Mouse (Mus musculus) embryo, embryonic 11 days (tissue): ENCODE data around the gene Prcc.
A peak's percentile ranks its signal among the peaks of the same experiment; 100 is the strongest.

ENCODE experiments used
- DNase-seq: peaks from one replicate; pipeline ENCODE4 v3.0.0-alpha.2; 2015

The Prcc gene

DNA sequence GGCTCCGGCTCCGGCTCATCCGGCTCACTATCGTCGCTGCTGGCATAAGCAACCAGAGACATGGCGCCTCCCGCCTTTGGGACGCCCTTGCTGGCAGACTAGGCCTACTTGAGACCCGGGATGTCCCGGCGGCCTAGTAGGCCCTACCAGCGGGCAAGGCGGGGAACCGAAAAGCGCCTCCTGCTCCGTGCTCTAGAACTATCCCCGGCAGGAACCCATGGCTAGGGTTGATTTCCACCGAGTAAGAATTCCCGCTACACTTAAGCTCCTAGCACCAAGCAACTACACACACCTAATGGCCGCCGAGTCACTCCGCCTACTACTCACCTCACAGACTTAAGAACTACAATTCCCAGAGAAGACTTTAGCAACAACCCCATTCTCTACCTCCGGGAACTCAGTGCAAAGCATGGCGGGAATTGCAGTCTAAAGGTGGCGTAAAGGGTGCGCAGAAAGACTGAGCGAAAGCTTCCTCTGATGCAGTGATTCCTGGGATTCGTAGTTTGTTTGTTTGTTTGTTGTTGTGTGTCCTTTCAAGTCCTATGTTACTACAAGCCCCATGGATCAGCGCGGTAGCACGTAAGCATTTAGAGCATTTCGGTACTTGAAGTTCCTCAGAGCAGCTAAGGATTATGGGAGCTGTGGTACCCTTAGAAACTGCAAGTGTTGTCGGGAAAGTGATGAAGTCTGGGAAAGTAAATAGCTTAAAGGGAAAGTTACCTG is at the start of gene Prcc:
TSS of gene Prcc (minus strand) at position 328 of the 723 bp plus-strand sequence.
- DNase-seq: peak; percentile 96

DNA sequence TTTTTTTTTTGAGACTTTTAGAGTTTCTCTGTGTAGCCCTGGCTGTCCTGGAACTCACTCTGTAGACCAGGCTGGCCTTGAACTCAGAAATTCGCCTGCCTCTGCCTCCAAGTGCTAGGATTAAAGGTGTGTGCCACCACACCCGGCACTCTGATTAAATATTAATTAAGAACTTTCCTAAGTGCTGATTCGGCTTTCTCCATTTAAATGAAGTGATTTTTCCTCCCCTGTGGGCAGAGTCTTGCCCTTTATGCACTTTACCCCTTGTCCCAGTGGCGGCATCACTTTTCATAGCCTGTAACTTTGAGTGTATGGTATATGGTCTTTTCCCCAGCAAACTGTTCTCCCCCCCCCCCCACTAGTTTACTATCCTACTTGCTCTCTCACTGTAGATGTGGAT is 49.8 kb upstream of the Prcc start:
- no peak for DNase-seq

DNA sequence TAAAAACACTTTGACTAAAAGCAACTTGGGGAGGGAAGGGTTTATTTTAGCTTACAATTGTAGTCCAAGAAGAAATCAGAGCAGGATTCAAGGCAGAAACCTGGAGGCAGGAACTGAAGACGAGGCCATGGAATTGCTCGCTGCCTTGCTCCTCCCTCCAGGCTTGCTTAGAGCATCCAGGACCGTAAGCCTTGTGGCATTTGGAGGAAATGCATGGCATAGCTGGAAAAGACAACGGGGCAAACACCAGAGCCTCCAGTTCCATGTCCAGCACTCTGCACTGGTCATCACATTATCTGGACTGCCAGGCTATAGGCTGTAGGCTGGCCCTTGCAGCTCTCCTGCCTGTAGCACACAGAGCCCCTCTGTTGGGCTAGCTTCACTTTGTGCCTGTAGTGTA is 49.1 kb upstream of the Prcc start:
- DNase-seq: no peak

DNA sequence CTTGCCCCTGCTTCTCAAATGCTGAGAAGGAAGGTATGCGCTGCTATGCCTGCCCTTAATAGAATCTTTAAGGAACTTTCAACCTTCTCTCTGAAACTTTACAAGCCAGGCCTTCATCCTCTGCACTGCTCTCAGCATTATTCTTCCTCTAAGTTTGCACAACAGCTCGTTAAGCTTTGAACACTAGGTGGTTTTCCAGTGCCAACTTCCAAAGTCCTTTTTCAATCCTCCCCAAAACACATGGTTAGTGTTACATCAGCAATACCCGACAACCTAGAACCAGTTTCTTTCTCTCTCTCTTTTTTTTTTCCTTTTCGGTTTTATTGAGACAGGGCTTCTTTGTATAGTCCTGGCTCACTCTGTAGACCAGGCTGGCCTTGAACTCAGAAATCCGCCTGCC is 48.6 kb upstream of the Prcc start:
- DNase-seq: no peak

DNA sequence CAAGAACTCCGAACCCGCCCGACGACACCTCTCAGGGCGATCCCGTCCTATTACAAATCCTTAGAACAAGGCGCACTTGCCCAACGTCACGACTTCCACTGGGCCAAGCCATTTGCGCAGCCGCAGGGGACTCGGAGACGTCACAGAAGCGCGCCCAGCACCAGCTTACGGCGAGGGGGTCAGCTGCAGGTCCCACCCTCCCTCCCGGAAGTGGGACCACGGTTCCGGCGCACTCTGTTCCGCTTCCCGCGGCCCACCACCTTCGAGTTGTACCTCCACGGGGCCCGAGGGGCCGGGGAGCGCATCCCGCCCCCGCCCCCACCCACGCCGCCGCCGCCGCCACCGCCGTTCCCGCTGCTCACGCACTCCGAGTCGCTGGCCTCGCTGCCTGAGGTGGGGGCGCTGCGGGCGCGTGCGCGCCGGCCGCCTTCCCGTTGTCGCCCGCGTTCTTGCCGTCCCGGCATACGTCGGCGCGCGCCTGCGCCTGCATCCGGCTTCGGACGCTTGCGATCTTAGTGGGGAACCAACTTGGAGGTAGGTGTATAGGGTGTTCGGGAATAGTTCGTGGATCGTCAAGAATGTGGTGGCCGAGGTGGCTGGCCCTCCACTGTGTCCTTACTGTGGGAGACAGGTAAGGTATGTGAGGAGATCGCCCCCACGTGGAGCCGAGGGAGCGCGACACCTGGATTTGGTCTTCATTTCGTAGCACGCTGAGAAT is 44.8 kb upstream of the Prcc start, which contains the start of the genes Isg20l2 and Rrnad1:
TSS of gene Isg20l2 (plus strand) at position 237 of the 718 bp plus-strand sequence.
TSS of gene Rrnad1 (minus strand) at position 640 of the 718 bp plus-strand sequence.
- DNase-seq: peak; percentile 98

DNA sequence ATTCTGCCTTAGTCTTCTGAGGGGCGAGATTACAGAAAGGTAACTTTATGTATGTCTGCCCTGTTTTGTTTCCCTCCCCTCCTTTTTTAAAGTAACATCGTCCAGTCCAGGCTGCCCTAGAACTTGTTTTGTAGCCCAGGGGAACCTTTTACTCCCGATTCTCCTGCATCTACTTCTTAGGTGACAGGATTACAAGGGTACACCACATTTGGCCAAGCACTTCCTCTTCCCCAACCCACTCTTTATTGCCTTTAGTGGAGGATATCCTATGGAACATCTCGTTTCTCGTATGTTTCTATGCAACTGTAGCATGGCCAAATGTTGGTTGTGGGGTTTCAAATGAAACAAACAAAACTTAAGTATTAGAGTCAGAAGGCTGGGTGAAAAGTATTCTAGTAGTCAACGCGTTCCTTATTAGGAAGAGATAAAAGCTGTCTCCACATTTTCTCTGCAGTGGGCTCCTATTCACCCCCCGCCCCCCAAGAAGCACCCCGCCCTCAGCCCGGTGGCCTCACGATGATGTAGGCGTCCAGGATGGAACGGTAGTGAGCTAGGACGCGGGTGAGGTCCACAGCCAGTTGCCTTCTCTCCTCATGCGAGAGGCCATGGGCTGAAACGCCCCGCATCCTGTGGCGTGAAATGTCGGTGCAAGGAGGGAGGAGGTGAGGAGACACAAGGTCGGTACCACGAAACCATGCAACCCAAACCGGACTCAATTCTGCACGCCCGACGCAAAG is 44.1 kb upstream of the Prcc start:
- no peak for DNase-seq

- DNase-seq: no peak
Measured at GRCm38 (mm10) chr3:87927452-87927851, 42.0 kb upstream of the Prcc start.

DNA sequence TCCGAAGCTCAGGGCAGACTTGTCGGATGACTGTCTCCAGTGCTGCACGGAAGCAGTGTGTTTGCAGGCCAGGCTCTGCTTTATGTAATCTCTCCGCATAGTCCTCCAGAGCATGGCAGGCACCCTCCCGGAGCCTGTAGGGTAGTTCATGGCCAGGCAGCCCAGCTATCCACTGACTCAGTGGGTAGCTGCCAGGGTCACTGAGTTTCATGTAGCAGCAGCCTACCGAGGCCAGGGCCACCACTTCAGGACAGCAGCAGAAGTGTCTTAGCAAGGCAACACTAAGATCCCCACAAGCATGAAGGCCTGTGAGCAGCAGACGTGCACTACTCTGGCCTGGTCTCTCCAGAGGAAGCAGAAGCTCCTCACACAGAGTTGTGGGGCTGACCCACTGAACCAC is 39.6 kb upstream of the Prcc start:
- DNase-seq: no peak

DNA sequence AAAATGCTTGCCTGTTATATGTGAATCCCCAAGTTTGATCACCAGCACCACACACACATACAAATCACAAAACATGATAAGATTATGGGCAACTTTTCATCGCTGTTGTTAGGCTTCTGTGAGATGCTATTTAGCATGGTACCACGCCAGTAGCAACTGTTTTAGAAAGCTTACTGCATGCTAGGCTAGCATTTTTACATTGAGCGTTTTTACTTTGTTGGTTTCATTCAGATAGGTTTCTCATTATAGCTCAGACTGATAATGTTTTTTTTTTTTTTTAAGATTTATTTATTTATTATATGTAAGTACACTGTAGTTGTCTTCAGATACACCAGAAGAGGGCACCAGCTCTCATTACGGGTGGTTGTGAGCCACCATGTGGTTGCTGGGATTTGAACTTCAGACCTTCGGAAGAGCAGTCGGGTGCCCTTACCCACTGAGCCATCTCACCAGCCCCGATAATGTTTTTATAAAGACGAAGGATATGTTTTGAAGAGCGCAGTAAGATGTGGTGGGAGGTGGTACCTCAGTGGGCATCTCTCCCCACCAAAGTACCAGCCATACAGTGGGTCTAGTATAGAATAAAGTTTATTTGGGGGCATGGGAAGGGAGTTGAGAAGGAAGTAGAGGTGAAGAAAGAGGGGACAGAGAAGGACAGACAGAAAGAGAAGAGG is 35.0 kb upstream of the Prcc start:
- DNase-seq: no peak

DNA sequence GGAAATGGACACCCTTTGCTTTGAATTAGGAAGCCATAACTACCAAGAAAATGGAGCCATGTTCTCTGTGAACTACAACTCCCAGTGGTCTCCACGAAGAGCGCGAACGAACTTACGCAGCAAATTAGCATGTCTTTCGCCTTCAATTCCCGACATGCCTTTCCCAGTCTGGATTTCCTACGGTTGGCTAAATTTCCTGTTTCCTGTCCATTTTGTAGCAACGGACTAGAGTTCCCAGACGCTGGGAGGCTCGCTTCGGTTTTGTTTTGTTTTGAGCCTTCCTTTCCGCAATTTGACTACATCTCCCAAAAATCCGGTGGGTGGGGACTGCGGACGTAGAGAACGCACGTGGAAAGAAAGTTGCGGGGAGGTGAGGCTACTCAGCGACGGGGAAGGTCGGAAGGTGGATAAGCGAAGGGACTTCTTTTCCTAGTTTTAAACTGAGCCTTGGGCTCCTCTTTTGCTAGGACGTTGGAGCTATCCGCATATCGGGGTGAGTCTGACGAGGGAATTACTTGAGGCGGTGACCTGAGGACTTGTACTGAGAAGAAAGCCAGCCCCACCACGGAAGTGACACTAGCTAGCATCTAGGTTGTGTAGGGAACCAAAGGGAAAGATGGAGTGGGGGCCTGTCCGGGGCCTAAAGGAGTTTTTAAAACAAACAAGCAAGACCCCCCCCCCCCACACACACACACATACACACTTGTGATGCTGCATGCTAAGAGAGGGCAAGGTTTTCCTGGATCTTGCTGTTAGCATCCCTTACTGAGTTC is 34.1 kb upstream of the Prcc start, which contains the start of gene Mrpl24:
TSS of gene Mrpl24 (plus strand) at position 171 of the 773 bp plus-strand sequence.
- DNase-seq: peak; percentile 94

DNA sequence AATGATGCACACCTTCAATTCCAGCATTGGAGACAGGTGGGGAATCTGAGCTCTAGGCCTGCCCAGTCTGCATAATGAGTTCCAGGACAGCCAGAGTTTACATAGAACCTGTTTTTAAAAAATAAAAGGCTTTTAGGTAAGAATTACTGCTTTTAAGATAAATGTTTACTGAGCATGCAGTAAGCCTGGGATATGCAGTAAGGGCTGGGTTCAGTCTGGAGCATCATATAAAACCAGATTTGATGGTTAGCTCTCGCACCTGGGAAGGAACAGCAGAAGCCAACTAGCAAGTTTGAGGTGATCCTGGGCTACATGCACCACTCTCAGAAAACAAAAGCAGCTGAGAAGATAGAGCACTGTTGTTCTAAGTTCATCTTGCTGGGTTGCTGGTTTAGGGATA is 33.1 kb upstream of the Prcc start:
- DNase-seq: no peak

- DNase-seq: no peak
Measured at GRCm38 (mm10) chr3:87916990-87917389, 31.6 kb upstream of the Prcc start.

- no peak for DNase-seq
Measured at GRCm38 (mm10) chr3:87913891-87914290, 28.5 kb upstream of the Prcc start.

DNA sequence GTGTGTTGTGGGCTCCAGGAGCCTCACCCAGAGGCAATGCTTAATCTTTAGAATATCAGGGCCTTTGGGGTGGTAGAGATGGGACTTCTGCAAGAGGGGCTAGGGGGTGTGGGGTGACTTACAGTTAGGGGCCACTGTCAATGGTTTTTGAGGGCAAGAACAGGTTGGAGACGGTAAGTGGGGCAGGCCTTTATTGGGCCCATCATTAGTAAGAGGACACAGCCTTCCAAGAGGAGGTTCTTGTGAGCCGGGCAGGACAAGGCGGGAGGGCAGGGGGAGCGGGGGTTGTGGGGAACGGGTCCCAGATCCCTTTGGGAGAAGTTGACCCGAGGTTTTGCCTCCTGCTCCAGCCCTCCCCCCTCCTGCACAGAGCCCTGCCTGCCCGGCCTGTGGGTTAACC is 28.1 kb upstream of the Prcc start:
- DNase-seq: no peak

- peak; percentile 91 for DNase-seq
Measured at GRCm38 (mm10) chr3:87910573-87911141, 25.2 kb upstream of the Prcc start.

DNA sequence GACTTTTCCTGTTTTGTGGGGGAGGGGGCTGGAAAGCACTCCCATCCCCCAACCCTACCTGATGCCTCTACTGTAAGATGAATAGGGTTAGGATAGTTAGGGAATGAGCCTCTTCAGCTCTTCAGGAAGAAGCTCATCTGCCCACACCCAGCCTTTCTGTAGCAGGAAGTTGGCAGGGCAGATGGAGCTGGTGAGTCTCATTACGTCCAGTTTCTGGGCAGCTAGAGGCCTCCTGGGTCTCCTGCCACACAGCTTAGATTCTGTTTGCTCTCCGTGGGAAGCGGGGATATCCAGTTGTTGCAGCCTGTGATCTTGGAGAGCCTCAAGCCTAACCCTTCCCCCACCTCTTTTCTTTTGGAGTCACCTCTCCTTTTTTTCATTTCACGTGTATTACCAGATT is 24.5 kb upstream of the Prcc start:
- DNase-seq: peak; percentile 28

DNA sequence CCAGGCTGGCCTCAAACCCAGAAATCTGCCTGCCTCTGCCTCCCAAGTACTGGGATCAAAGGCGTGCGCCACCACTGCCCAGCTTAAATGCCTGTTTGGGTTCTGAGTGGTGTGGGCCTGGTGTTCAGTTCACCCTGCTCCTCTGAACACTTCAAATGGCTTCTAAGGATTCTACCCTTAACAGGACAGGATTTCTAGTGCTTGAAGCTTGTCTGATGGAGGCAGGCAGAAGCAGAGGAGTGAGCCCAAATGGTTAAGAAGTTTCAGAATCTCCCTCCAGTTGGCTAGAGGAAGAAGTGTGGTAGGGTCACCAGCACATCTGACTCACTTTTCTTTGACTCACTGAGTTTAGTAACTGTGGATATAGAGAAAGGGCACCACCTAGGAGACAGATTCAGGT is 24.0 kb upstream of the Prcc start:
- no peak for DNase-seq

DNA sequence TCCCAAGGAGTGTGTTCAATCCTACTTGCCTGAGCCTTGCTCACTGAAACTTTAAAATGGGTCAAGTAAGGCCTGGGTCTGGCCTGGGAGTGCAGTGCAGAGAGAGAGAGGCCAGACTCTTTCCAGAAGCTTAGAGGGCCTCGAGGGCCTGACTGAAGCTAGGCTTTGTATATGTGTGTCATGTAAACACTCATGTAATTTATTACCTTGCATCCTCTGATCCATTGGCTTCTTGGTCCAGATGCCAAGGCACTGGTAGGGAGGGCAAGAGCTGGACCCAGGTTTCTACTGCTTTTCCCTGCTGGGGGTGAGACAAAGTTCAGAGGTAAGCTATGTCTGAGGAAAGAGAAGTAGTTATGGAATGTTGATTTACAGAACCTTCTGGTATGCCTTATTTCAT is 22.5 kb upstream of the Prcc start:
- no peak for DNase-seq

GRCm38 (mm10) chr3:87906981-87907857 is 21.8 kb upstream of the Prcc start:
- peak; percentile 59 for DNase-seq

GRCm38 (mm10) chr3:87906601-87906980 is 21.2 kb upstream of the Prcc start:
- DNase-seq: peak; percentile 55
